Mouse (Mus musculus): ENCODE results near the gene Mpv17l2.

- TF ChIP-seq GATA1 (IDR thresholded peaks at IDR 0.05; ENCODE audit: borderline replicate concordance, low read length) (no peak), CTCF (IDR thresholded peaks at IDR 0.05; ENCODE audit: low read depth, low read length) (no peak)
These were observed 7.6 kb upstream of the Mpv17l2 start for GRCm38 (mm10) chr8:70768231-70768776.

Data from G1E (cell line).